Mouse (Mus musculus) inflammation-experienced regulatory T-cells, adult 6 months (primary cell): ENCODE data around the gene Spi1. TPM values are rescaled to one million over a fixed set of nuclear protein-coding genes. Genes with fewer than 3 reads are reported as not detected.

Source experiments
- ATAC-seq: one replicate; pipeline ENCODE4 v1.8.0; 2017
- polyA plus RNA-seq, 3 experiments: library from polyadenylated mRNA; unstranded; fragments of 100-300 nt; shearing (Covaris generic); gene quantifications; one replicate each; pipeline ENCODE4 v1.2.1; 2017

Gene Spi1
- polyA plus RNA-seq, 3 experiments from 2014 or later = 0.68 TPM; not detected in 2

DNA sequence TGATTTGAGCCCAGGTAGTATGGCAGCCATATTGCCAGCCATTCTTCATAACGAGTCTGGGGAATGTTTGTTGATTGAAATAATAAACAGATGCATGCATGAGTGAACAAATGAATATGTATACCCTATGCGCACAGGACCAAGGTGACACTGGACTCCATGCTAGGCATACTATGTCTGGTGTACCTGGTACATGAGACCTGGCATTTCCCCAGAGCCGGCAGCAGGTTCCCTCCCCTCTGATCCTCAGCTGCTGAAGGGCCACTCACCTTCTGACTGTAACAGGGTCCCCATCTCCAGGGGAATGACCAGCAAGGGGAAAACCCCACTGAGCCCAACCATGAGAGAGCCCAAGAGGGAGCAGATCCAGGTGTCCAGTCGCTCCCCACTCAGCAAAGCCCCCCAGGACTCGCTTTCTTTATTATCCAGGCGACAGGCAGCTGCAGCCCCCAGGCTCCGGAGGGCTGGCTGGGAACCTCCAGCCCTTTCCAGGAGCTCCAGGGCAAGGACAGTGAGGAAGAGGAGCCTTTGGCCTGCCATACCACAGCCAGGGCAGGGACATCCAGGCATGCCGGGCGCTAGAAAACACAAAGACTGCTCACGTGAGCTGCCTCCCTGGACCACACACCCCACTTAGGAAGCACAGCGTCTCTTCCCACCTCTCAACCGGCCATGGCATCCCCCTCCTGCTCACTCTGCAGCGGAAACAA is 13.9 kb upstream of the Spi1 start:
- ATAC-seq = no peak

- ATAC-seq = no peak
Measured at GRCm38 (mm10) chr2:91068872-91069165, 13.4 kb upstream of the Spi1 start.

DNA sequence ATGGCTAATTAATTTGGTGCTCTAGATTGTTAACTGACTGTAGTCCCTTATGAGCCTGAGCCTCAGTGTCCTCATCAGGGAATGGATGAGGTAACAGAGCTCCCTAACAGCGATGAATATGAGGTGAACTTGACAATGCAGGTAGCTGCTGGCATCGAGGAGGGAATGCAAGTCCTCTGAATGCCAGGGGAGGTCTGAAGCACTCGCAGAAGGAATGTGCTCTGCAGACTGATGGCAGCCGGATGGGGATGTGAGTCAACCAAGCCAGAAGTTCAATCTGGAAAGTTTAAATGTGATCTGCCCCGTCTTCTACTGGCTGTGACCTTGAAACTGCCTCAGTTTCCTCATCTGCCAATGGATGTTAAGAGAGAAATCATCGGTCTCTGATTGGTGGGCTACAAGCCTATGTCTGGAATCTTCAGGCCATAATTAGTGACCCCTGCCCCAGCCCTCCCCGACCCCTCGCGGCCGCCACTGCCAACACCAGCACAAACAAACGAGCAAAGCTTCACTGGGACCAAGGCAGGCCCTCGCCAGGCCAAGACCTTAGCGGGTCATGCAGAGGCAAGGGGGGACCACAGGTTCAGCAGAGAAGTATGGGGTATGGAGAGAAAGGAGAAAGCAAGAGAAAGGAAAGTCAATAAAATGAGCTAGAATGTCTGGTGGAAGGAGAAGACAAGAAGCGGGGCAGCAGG is 12.7 kb upstream of the Spi1 start:
- no peak for ATAC-seq

- ATAC-seq = peak; percentile 86
Measured at GRCm38 (mm10) chr2:91070076-91070800, 12.0 kb upstream of the Spi1 start, which contains the start of gene Slc39a13. Gene Slc39a13, minus strand, starts transcription at chr2:91070417.

DNA sequence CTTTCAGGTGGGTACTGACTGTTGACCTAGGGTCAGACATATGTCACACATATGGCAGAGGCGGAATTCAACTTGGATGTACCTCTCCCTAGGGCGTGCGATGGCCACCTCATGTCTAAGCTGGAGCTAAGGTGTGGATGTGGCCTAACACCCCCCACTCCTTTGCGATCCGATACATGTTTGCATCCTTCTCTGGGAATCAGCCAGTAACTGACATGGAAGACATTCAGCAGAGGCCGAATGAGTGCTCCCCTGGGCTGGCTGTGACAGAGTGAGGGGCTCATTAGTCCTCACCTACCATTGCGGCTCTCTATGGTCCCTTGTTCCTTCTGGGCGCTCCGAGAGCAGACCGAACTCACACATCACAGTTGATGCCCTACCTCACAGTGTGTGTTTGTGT is 11.1 kb upstream of the Spi1 start:
- ATAC-seq = no peak

- ATAC-seq = no peak
Measured at GRCm38 (mm10) chr2:91072092-91072491, 10.1 kb upstream of the Spi1 start.

GRCm38 (mm10) chr2:91077957-91078313 is 4.3 kb upstream of the Spi1 start:
- no peak for ATAC-seq

DNA sequence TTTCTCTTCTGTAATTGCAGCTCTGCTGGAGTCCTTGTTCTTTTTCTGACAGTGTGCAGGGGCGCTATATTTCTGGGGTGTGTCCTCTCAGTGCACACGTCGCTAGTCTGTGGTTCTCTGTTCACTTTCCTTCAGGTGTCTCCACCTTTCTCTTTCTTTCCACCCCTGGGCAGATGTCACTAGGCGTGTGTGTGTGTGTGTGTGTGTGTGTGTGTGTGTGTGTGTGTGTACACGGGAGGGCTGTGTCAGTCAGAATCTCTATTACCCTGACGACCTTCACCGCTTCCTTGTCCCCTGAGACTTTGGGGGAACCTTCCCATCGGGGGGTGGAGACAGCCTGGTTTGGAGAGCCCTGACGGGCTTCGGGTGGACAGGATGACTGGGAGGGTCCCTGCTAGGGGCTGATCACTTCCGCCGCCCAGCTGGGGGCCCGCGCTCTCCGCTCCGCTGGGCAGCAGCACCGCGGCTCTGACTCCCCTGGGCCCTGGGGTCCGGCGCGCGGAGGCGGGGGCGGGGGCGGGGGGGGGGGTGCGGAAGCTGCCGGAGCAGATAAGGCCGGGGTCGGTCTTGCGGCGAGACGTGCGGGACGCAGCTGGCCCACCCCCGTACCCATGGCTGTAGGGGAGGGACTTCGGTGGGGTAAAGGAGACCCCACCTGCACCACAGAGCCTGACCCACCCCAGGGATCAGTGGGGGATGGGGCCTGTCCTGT is 3.7 kb upstream of the Spi1 start:
- ATAC-seq = peak; percentile 27

- no peak for ATAC-seq
Measured at GRCm38 (mm10) chr2:91079026-91079384, 3.2 kb upstream of the Spi1 start.

DNA sequence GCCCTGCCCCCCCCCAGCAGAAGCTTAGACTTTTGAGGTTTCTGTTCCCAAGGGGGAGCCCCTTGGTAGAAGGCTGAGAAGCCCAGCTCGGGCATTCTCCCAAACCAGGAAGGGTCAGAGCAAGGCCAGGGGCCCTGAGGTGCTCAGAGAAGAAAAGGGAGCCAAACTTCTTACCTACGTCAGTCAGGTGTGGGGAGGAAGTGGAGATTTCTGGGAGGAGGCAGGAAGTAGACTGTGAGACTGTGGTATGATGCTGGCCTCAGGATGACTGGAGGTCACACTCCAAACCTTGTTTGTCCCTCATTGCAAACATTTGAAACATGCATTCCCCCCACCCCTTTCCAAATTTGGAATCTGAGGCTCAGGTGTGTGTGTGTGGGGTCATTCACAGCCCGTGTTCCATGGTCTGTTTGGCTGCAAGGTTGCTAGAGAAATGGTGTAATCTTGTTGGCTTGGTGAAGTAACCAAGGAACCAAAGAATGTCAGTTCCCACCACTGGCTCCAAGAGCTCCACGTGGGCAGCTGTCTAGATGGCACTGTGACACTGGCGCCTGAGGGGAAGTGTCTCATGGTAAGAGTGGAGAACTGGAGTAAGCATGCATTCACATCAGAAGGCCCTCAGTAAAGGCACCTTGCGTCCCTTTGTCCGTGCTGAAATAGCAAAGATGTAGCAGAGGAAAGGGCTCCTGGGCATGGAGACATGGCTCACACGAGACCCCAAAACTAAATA is 1.2 kb upstream of the Spi1 start:
- ATAC-seq = peak; percentile 76

DNA sequence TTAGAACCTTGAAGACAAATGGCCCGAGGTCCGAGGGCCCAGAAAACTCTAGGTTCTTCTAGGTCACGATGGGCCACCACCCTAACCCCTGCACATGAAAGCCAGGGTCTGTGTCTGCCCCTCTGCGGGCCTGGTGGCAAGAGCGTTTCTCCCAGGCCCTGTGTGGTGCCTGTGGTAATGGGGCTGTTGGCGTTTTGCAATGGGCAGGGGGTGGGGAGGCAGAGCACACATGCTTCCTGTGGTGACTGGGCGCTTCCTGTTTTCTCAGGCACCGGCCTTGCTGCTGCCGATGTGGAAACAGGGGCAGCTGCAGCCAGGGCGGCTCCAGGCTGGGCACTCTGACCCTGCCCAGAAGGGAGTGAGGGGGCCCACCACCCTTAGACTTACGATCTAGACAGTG is 654 bp downstream of the Spi1 start:
- peak; percentile 78 for ATAC-seq

- ATAC-seq = no peak
Measured at GRCm38 (mm10) chr2:91083366-91083940, 1.3 kb downstream of the Spi1 start.

- ATAC-seq = no peak
Measured at GRCm38 (mm10) chr2:91084179-91084820, 2.1 kb downstream of the Spi1 start.

DNA sequence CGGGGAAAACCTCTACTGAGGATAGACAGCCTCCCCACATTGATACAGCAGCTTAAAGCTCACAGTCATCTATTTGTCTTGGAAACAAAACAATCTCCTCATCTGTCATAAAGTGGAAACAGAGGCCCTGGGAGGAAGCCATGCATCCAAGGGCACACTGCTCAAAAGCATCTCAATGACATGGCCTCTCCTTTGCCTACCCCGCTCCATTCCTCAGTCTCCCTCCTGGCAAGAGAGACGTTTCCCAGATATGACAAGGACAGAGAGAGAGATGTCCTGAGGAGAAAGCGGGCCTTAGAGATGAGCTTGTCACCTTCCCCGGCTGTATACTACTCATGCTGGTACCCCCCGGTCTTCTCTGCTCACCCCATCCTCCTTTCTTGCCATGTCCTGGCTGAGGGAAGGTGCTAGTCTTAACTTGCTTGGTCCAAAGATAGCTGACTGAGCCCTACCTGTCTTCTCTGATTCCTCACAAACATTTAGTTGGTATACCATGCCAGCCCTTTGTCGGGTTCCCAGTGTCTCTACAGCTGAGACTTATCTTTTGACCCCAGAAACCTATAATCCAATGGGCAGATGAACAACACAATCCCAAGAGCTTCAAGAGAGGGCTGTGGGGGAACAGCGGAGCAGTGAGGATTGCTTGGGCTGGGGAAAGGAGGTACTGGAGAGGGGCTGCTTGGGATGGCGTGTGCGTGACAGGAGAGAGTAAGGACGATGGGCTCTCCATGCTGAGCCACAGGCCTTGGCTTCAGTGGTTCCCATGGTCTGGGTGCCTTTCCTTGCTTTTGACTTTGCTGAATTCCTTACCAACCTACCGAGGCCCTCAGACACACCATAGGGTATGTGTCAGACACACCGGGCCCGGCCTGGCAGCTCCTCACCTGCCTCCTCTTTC is 3.6 kb downstream of the Spi1 start:
- no peak for ATAC-seq

GRCm38 (mm10) chr2:91086392-91087237 is 4.4 kb downstream of the Spi1 start:
- ATAC-seq = no peak

DNA sequence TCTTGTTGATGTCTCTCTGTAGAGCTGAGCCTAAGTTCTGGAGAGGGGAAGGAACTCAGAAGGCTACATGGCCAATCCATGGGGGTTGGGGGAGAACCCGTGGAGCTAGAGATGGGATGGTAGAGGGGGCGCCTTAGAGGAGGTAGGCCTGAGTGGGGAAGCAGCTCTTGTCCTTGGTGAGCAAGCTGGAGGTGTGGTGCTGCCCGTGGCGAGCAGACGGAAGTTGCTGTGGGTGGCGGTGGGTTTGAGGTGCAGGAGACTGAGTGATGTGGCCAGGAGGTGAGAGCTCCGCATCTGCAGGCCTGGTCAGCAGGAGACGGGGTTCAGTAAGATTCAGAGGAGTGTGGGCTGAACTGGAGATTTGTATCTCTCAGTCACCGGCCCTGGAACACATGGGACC is 5.3 kb downstream of the Spi1 start:
- no peak for ATAC-seq

DNA sequence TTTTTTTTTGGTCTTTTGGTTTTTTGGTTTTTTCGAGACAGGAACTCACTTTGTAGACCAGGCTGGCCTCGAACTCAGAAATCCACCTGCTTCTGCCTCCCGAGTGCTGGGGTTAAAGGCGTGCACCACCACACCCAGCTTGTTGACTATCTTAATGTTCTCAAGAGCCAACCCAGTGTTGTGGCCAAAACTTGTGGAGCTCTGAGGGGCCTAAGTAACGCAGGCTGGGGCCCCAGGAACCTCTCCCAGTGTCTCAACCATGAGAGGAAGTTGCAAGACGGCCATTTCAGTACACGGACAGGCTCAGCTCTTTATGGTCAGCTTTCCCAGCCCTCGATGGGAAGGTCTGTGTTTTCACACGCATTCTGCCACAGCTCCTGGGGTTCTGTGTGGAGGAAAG is 6.8 kb downstream of the Spi1 start:
- ATAC-seq = no peak

DNA sequence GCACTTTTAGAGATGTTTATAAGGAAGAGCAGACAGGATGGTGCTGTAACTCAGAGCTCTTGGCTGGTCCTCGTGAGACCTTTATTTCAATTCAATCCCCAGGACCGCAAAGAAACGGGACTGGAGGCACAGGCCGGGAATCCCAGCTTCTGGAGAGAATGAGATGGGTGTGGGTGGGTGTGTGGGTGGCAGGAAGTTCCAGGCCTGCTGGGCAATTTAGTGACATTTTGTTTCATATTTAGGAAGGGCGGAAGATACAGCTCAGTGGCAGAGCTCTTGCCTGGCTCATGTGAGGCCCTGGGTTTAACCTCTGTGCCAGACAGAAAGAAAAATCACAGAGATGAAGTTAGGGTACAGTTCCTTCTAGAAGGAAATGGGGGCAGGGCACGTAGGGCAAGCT is 8.0 kb downstream of the Spi1 start:
- ATAC-seq = no peak

GRCm38 (mm10) chr2:91090827-91091226 is 8.6 kb downstream of the Spi1 start:
- no peak for ATAC-seq

GRCm38 (mm10) chr2:91096524-91096923 is 14.3 kb downstream of the Spi1 start:
- no peak for ATAC-seq
